Comparison of ENCODE assay signal across 8 mouse cellular contexts in the genomic region with DNA sequence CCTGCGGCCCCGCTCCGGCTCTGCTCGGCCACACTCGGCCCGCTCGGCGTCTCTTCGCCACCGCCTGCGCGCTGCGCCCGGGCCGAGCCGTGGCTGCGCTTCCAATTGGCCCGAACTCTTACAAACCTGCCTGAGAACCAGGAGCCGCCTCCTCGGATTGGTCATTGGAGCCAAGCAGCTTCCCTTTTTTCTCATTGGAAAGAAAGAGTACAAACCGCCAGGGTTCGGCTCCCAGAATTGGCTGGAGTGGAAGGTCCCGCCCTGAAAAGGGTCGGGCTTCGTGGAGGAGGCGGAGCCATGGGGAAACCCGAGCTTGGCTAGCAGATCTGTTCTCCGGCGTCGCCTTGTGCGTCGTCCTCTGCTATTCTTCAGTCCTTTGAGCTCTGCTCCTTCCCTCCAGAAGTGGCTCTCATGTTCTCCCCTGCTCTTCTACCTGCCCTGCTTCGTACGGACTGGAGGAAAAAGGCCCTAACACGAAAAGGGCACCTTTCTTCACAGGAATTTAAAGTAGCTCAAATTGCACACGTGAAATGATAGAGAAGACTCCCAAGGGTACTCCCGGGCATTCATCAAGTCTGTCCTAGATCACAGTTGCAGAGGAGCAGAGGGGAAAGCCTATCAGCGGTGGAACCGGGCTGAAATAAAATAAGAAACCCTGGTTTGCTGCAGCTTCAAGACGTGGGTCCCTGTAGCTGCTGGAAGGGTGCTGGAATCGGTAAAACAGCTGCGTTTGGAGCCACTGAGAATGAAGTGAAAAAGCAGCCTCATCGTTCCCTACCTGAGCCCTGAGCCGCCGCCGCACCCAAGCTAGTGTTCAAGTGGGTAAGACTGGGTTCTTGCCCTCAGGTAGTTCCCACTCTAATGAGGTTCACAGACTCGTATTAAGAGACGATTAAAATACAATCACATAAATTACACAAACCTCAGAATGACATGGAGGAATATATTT. TPM values are rescaled to one million over a fixed set of nuclear protein-coding genes. Genes with fewer than 3 reads are reported as not detected.
A peak's percentile ranks its signal among the peaks of the same experiment; 100 is the strongest.
DNase-seq lines count a peak whose midpoint lies in the region; ATAC-seq lines count a peak whose summit lies in the region.

A gene (minus strand): TSS at position 225 of the 949 bp plus-strand sequence.

- peak within 1 kb of the TSS; percentile 90 for H3K9ac ChIP-seq in hindbrain, embryonic 15.5 days

- peaks cover 44% of the 10 kb centered on the region for H3K4me1 ChIP-seq in hindbrain, embryonic 15.5 days (replicated peaks)

- DNase-seq in T-cell, adult 2 months (ENCODE audit: low spot score) = peak; percentile 97
- peak; percentile 94 for DNase-seq in cerebellum, postnatal 36 days
- peak; percentile 94 to 98 for DNase-seq in frontal cortex, postnatal 36 days (ENCODE audit: low spot score in 2 of 2)
- peak; percentile 94 for DNase-seq in left cerebral cortex, adult 11 months (ENCODE audit: low spot score)
- DNase-seq in lung, postnatal 4 days = peak; percentile 98
- peak; percentile 96 for DNase-seq in retina, postnatal 7 days (ENCODE audit: low read depth, low spot score)
- peak; percentile 87 for DNase-seq in urinary bladder, adult 2 months (ENCODE audit: low spot score)

- H3K4me3 ChIP-seq in hindbrain, embryonic 15.5 days = peak within 1 kb of the TSS; percentile 98

- peak within 1 kb of the TSS; percentile 94 for H3K27ac ChIP-seq in hindbrain, embryonic 15.5 days (replicated peaks)

- no peaks in the 10 kb centered on the region for H3K27me3 ChIP-seq in hindbrain, embryonic 15.5 days

- peak within 1 kb of the TSS; percentile 91 for H3K4me2 ChIP-seq in hindbrain, embryonic 15.5 days

- WGBS in hindbrain, embryonic 15.5 days = 2% methylated on average over 48 of the region's 48 CpGs

- H3K9me3 ChIP-seq in hindbrain, embryonic 15.5 days = no peaks in the 10 kb centered on the region

- 0 out of 2 replicates have a peak, but pooled peaks cover under 1% of the 10 kb centered on the region for H3K36me3 ChIP-seq in hindbrain, embryonic 15.5 days

- peak; percentile 97 for ATAC-seq in hindbrain, embryonic 15.5 days (ENCODE audit: low FRiP score, low read depth)

RNA-seq across cellular contexts. Expression of the gene that starts here (rescaled TPM):
- polyA plus RNA-seq in hindbrain, embryonic 15.5 days (2015; fragmentation: Nextera tagmentation; extraction: Ambion mirVana) = 101 and 109 TPM in 2 replicates
- 42.6 and 46.2 TPM in 2 replicates for polyA plus RNA-seq in urinary bladder, adult 2 months (2012; rRNA removed)

Comparison
In these comparisons a context has a peak if more than half of its experiments do, and no peak if none do; other contexts are left out.
1. Peak in every context shown above with its lines: DNase-seq, ATAC-seq, H3K4me3 ChIP-seq and H3K27ac ChIP-seq.